Mouse (Mus musculus): ENCODE measurements around the gene Hoxc5.

- TF ChIP-seq CTCF (IDR thresholded peaks at IDR 0.05; ENCODE audit: borderline replicate concordance, control insufficient read depth, extremely low read depth, insufficient read depth, low read length, poor library complexity), result no peak
- no peak for TF ChIP-seq POLR2A (IDR thresholded peaks at IDR 0.05; ENCODE audit: control insufficient read depth, extremely low read depth, insufficient read depth, low read length, poor library complexity)
These were observed 30.8 kb upstream of the Hoxc5 start, which contains the start of gene Hoxc12 for GRCm38 (mm10) chr15:102936279-102936972.
